Mouse (Mus musculus): ENCODE data around the gene Fgd2. TPM values are rescaled to one million over a fixed set of nuclear protein-coding genes. Genes with fewer than 3 reads are reported as not detected.

The Fgd2 gene
- polyA plus RNA-seq, 1 experiment = 56.0 TPM

DNA sequence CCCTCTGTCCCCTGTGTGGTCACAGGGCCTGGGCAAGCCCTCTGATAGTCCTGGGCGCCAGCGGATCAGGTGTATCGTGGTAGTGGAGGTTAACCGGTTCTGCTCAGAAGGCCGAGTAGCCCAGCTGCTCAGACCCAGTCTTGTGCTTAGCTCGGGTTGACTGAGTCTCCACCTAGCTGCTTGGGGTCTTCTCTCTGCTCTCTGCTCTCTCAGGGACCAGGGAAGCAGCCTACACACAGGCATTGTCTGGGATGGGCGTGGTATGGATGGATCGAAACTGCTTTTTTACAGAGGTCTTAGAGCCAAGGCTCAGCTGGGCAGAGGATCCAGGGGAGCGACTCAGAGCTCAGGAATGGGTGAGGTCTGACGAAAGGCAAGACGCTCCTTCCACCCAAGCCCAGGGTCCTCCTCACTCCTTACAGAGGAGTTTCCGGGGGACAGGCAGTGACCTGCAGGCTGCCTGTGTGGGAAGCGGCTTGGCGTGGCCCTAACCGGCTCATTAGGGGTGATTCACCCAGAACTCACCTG is 41.1 kb downstream of the Fgd2 start:
- 89% methylated on average over 15 of the region's 15 CpGs for WGBS
- H3K27ac ChIP-seq (ENCODE audit: control insufficient read depth, insufficient read depth, low read length) = no peak overlapping the region
- no peaks in the 10 kb centered on the region for H3K27me3 ChIP-seq (ENCODE audit: control insufficient read depth, insufficient read depth, low read length)
- TF ChIP-seq CTCF (IDR thresholded peaks at IDR 0.05; ENCODE audit: borderline replicate concordance, control insufficient read depth, extremely low read depth, insufficient read depth, low read length, poor library complexity) (no peak), POLR2A (IDR thresholded peaks at IDR 0.05; ENCODE audit: control insufficient read depth, extremely low read depth, insufficient read depth, low read length, poor library complexity) (no peak)
- DNase-seq = no peak
- no peaks in the 10 kb centered on the region for H3K36me3 ChIP-seq (ENCODE audit: control insufficient read depth, insufficient read depth, low read length)
- peaks cover 15% of the 10 kb centered on the region for H3K4me1 ChIP-seq (replicated peaks; ENCODE audit: control insufficient read depth, insufficient read depth, low read length)
- no peak overlapping the region for H3K4me3 ChIP-seq (ENCODE audit: control insufficient read depth, insufficient read depth, low read length)

GRCm38 (mm10) chr17:29403179-29403578 is 42.5 kb downstream of the Fgd2 start:
- Histone ChIP-seq H3K36me3 (ENCODE audit: control insufficient read depth, insufficient read depth, low read length) (no peaks in the 10 kb centered on the region), H3K4me1 (replicated peaks; ENCODE audit: control insufficient read depth, insufficient read depth, low read length) (peaks cover 6% of the 10 kb centered on the region), H3K4me3 (ENCODE audit: control insufficient read depth, insufficient read depth, low read length) (no peak overlapping the region), H3K27ac (ENCODE audit: control insufficient read depth, insufficient read depth, low read length) (no peak overlapping the region), H3K27me3 (ENCODE audit: control insufficient read depth, insufficient read depth, low read length) (no peaks in the 10 kb centered on the region)
- TF ChIP-seq POLR2A (IDR thresholded peaks at IDR 0.05; ENCODE audit: control insufficient read depth, extremely low read depth, insufficient read depth, low read length, poor library complexity) (no peak), CTCF (IDR thresholded peaks at IDR 0.05; ENCODE audit: borderline replicate concordance, control insufficient read depth, extremely low read depth, insufficient read depth, low read length, poor library complexity) (no peak)
- DNase-seq = no peak
- WGBS = 20% methylated on average over 1 of the region's 1 CpGs

DNA sequence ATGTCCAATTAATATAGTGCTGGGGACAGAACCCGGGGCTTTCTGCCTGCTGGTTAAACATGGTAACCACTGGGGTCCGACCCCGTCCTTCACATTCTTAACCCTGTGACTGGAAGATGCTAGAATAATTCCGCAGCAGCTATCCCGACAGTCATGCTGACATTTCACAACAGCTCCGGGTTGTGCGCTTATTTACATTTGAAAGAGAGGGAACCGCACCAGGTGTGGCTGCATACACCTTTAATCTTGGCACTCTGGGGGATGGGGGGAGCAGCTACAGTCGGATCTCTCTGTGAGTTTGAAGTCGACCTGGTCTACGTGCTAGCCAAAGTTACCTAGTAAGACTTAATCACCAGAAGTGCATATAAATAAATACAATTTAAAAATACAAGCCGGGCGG is 44.8 kb downstream of the Fgd2 start:
- TF ChIP-seq POLR2A (IDR thresholded peaks at IDR 0.05; ENCODE audit: control insufficient read depth, extremely low read depth, insufficient read depth, low read length, poor library complexity) (no peak), CTCF (IDR thresholded peaks at IDR 0.05; ENCODE audit: borderline replicate concordance, control insufficient read depth, extremely low read depth, insufficient read depth, low read length, poor library complexity) (no peak)
- no peak overlapping the region for H3K27ac ChIP-seq (ENCODE audit: control insufficient read depth, insufficient read depth, low read length)
- WGBS = 94% methylated on average over 13 of the region's 13 CpGs
- DNase-seq = no peak
- no peaks in the 10 kb centered on the region for H3K4me1 ChIP-seq (replicated peaks; ENCODE audit: control insufficient read depth, insufficient read depth, low read length)
- H3K4me3 ChIP-seq (ENCODE audit: control insufficient read depth, insufficient read depth, low read length) = no peak overlapping the region
- H3K27me3 ChIP-seq (ENCODE audit: control insufficient read depth, insufficient read depth, low read length) = no peaks in the 10 kb centered on the region
- no peaks in the 10 kb centered on the region for H3K36me3 ChIP-seq (ENCODE audit: control insufficient read depth, insufficient read depth, low read length)

- WGBS = 83% methylated on average over 6 of the region's 6 CpGs
- no peak for DNase-seq
- no peak for TF ChIP-seq POLR2A (IDR thresholded peaks at IDR 0.05; ENCODE audit: control insufficient read depth, extremely low read depth, insufficient read depth, low read length, poor library complexity)
- no peak for TF ChIP-seq CTCF (IDR thresholded peaks at IDR 0.05; ENCODE audit: borderline replicate concordance, control insufficient read depth, extremely low read depth, insufficient read depth, low read length, poor library complexity)
- H3K27me3 ChIP-seq (ENCODE audit: control insufficient read depth, insufficient read depth, low read length) = no peaks in the 10 kb centered on the region
- H3K4me3 ChIP-seq (ENCODE audit: control insufficient read depth, insufficient read depth, low read length) = no peak overlapping the region
- no peak overlapping the region for H3K27ac ChIP-seq (ENCODE audit: control insufficient read depth, insufficient read depth, low read length)
- H3K36me3 ChIP-seq (ENCODE audit: control insufficient read depth, insufficient read depth, low read length) = no peaks in the 10 kb centered on the region
- H3K4me1 ChIP-seq (replicated peaks; ENCODE audit: control insufficient read depth, insufficient read depth, low read length) = no peaks in the 10 kb centered on the region
Measured at GRCm38 (mm10) chr17:29406077-29406476, 45.4 kb downstream of the Fgd2 start.

DNA sequence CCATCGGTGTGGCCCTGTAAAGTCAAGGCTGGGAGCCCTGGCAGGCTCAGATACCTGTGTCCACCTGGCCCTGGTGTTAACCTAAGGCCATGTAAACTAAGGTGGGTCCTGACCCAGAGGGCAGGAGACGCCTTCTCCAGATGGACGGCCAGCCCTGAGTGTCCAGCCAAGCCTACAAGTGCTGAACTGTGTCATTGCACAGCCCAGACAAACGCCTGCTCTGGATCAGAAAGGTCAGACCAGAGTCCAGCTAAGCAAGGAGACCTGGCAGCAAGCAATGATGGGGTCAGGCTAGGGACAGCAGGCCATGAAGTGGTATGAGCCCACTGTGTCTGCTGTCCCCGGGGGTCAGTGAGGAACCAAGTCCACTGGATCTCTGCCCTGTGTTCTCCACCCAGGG is 46.7 kb downstream of the Fgd2 start:
- no peak for DNase-seq
- H3K36me3 ChIP-seq (ENCODE audit: control insufficient read depth, insufficient read depth, low read length) = no peaks in the 10 kb centered on the region
- 92% methylated on average over 5 of the region's 5 CpGs for WGBS
- H3K27ac ChIP-seq (ENCODE audit: control insufficient read depth, insufficient read depth, low read length) = no peak overlapping the region
- H3K27me3 ChIP-seq (ENCODE audit: control insufficient read depth, insufficient read depth, low read length) = no peaks in the 10 kb centered on the region
- TF ChIP-seq CTCF (IDR thresholded peaks at IDR 0.05; ENCODE audit: borderline replicate concordance, control insufficient read depth, extremely low read depth, insufficient read depth, low read length, poor library complexity) = no peak
- no peak for TF ChIP-seq POLR2A (IDR thresholded peaks at IDR 0.05; ENCODE audit: control insufficient read depth, extremely low read depth, insufficient read depth, low read length, poor library complexity)
- no peak overlapping the region for H3K4me3 ChIP-seq (ENCODE audit: control insufficient read depth, insufficient read depth, low read length)
- H3K4me1 ChIP-seq (replicated peaks; ENCODE audit: control insufficient read depth, insufficient read depth, low read length) = no peaks in the 10 kb centered on the region

GRCm38 (mm10) chr17:29408364-29408763 is 47.6 kb downstream of the Fgd2 start:
- TF ChIP-seq CTCF (IDR thresholded peaks at IDR 0.05; ENCODE audit: borderline replicate concordance, control insufficient read depth, extremely low read depth, insufficient read depth, low read length, poor library complexity) (no peak), POLR2A (IDR thresholded peaks at IDR 0.05; ENCODE audit: control insufficient read depth, extremely low read depth, insufficient read depth, low read length, poor library complexity) (no peak)
- no peak for DNase-seq
- no peaks in the 10 kb centered on the region for H3K27me3 ChIP-seq (ENCODE audit: control insufficient read depth, insufficient read depth, low read length)
- WGBS = 91% methylated on average over 13 of the region's 13 CpGs
- no peaks in the 10 kb centered on the region for H3K4me1 ChIP-seq (replicated peaks; ENCODE audit: control insufficient read depth, insufficient read depth, low read length)
- no peaks in the 10 kb centered on the region for H3K36me3 ChIP-seq (ENCODE audit: control insufficient read depth, insufficient read depth, low read length)
- H3K4me3 ChIP-seq (ENCODE audit: control insufficient read depth, insufficient read depth, low read length) = no peak overlapping the region
- H3K27ac ChIP-seq (ENCODE audit: control insufficient read depth, insufficient read depth, low read length) = no peak overlapping the region

DNA sequence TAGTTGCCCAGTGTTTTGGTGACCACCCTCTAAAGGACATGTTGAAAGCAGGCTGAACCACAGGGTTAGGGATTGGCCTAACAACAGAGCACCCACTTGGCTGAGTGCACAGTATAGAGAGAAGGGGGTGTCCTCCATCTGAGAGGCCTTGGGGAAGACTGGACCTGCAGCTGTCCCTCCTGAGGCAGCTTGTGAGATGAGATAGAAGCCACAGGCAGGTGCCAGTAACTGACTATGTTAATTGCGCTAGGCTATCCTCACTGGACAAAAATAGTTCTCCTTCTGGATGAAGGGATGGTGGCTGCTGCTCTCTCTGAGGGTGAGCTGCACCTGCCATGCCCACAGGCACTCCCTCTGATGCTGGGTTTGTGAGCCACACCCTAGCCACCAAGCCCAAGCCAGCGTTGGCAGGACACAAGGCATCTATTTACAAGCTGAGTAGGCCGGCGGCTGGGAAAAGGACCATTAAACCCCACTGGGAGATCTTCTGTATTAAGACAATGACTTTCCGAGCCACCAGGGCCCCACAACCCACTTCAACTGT is 49.2 kb downstream of the Fgd2 start:
- TF ChIP-seq CTCF (IDR thresholded peaks at IDR 0.05; ENCODE audit: borderline replicate concordance, control insufficient read depth, extremely low read depth, insufficient read depth, low read length, poor library complexity) (no peak), POLR2A (IDR thresholded peaks at IDR 0.05; ENCODE audit: control insufficient read depth, extremely low read depth, insufficient read depth, low read length, poor library complexity) (no peak)
- Histone ChIP-seq H3K27ac (ENCODE audit: control insufficient read depth, insufficient read depth, low read length) (no peak overlapping the region), H3K4me1 (replicated peaks; ENCODE audit: control insufficient read depth, insufficient read depth, low read length) (no peaks in the 10 kb centered on the region), H3K4me3 (ENCODE audit: control insufficient read depth, insufficient read depth, low read length) (no peak overlapping the region), H3K36me3 (ENCODE audit: control insufficient read depth, insufficient read depth, low read length) (no peaks in the 10 kb centered on the region), H3K27me3 (ENCODE audit: control insufficient read depth, insufficient read depth, low read length) (no peaks in the 10 kb centered on the region)
- no peak for DNase-seq
- WGBS = 75% methylated on average over 5 of the region's 5 CpGs

Data from thymus, adult 2 months (tissue).